Mouse (Mus musculus) spleen, adult 2 months (tissue): Measurements from ENCODE around the gene Sec61a1. TPM values are rescaled to one million over a fixed set of nuclear protein-coding genes. Genes with fewer than 3 reads are reported as not detected.

Experiments used
- DNase-seq, 2 experiments: peaks; one replicate each; pipeline versions ENCODE4 v3.0.0 to v3.0.0-alpha.2; 2012 to 2021; ENCODE audit warnings: low spot score in 2 of 2, low read depth in 1 of 2
- H3K27ac ChIP-seq: fragments of 200-500 bp; 2 replicates; pipeline ENCODE4 v1.5.1; 2012; ENCODE audit warnings: low read length, inconsistent platforms; ENCODE audit not compliant: insufficient read depth
- H3K27me3 ChIP-seq: fragments of 200-500 bp; 2 replicates; pipeline ENCODE4 v1.6.1; 2012; ENCODE audit warnings: mild to moderate bottlenecking, moderate library complexity, low read length, inconsistent platforms; ENCODE audit not compliant: control insufficient read depth, insufficient read depth
- H3K36me3 ChIP-seq: fragments of 200-500 bp; 2 replicates; pipeline ENCODE4 v1.6.1; 2012; ENCODE audit warnings: mild to moderate bottlenecking, low read length, inconsistent platforms; ENCODE audit not compliant: control insufficient read depth, insufficient read depth
- H3K4me1 ChIP-seq: fragments of 200-500 bp; 2 replicates; pipeline ENCODE4 v1.6.1; 2011; ENCODE audit warnings: inconsistent platforms; ENCODE audit not compliant: control insufficient read depth, insufficient read depth, insufficient read length
- H3K4me3 ChIP-seq: fragments of 200-500 bp; 2 replicates; pipeline ENCODE4 v1.5.1; 2011; ENCODE audit warnings: mild to moderate bottlenecking, inconsistent platforms; ENCODE audit not compliant: insufficient read depth, insufficient read length; ENCODE audit errors: extremely low read depth
- CTCF ChIP-seq: fragments of 200-500 bp; IDR thresholded peaks from 2 replicates; pipeline ENCODE4 v1.5.1; 2011; ENCODE audit warnings: mild to moderate bottlenecking, inconsistent platforms; ENCODE audit not compliant: insufficient read depth, insufficient read length, insufficient replicate concordance; ENCODE audit errors: extremely low read depth
- POLR2A ChIP-seq: fragments of 200-500 bp; IDR thresholded peaks from 2 replicates; pipeline ENCODE4 v1.6.1; 2011; ENCODE audit warnings: low read depth, low read length, inconsistent platforms
- WGBS: fragments of 180-500 bp; shearing (Covaris S2); methylation state at CpG from one replicate; pipeline ENCODE4 v1.1.7; 2018; 5-methylcytosine and 5-hydroxymethylcytosine counted together
- polyA plus RNA-seq: library from polyadenylated mRNA; depleted of rRNA; stranded (reverse); fragments of >200 nt; gene quantifications from 2 replicates; pipeline ENCODE4 v1.2.3, GENCODE M21; 2012

Gene Sec61a1
- polyA plus RNA-seq, 1 experiment: 147 TPM

- WGBS: 83% methylated on average over 2 of the region's 2 CpGs
- TF ChIP-seq POLR2A (no peak), CTCF (no peak)
- H3K27me3 ChIP-seq: no peaks in the 10 kb centered on the region
Observed at GRCm38 (mm10) chr6:88549916-88550315, 31.2 kb upstream of the Sec61a1 start.

GRCm38 (mm10) chr6:88549137-88549814 is 30.6 kb upstream of the Sec61a1 start:
- Histone ChIP-seq H3K4me3 (no peak overlapping the region), H3K36me3 (no peaks in the 10 kb centered on the region), H3K27me3 (no peaks in the 10 kb centered on the region), H3K4me1 (no peaks in the 10 kb centered on the region), H3K27ac (no peak overlapping the region)
- TF ChIP-seq CTCF: no peak
- TF ChIP-seq POLR2A: no peak
- 13% methylated on average over 4 of the region's 4 CpGs for WGBS
- DNase-seq: peak; percentile 4 to 33

More at GRCm38 (mm10) chr6:88549916-88550315, 31.2 kb upstream of the Sec61a1 start:
- H3K27ac ChIP-seq: no peak overlapping the region
- no peak for DNase-seq
- H3K4me1 ChIP-seq: no peaks in the 10 kb centered on the region
- no peak overlapping the region for H3K4me3 ChIP-seq
- no peaks in the 10 kb centered on the region for H3K36me3 ChIP-seq

- H3K27me3 ChIP-seq: no peaks in the 10 kb centered on the region
- no peaks in the 10 kb centered on the region for H3K4me1 ChIP-seq
- no peaks in the 10 kb centered on the region for H3K36me3 ChIP-seq
- no peak for TF ChIP-seq POLR2A
- no peak for TF ChIP-seq CTCF
- H3K4me3 ChIP-seq: no peak overlapping the region
- 74% methylated on average over 10 of the region's 10 CpGs for WGBS
- no peak overlapping the region for H3K27ac ChIP-seq
- no peak for DNase-seq
Observed at GRCm38 (mm10) chr6:88548405-88549049, 29.8 kb upstream of the Sec61a1 start.

GRCm38 (mm10) chr6:88545397-88545790 is 26.7 kb upstream of the Sec61a1 start:
- no peaks in the 10 kb centered on the region for H3K36me3 ChIP-seq
- DNase-seq: no peak
- H3K4me3 ChIP-seq: no peak overlapping the region
- TF ChIP-seq CTCF (no peak), POLR2A (no peak)
- H3K27ac ChIP-seq: no peak overlapping the region
- no peaks in the 10 kb centered on the region for H3K4me1 ChIP-seq
- WGBS: 52% methylated on average over 10 of the region's 10 CpGs
- H3K27me3 ChIP-seq: no peaks in the 10 kb centered on the region

- DNase-seq: no peak
- H3K27ac ChIP-seq: no peak overlapping the region
- WGBS: 34% methylated on average over 11 of the region's 11 CpGs
- H3K27me3 ChIP-seq: no peaks in the 10 kb centered on the region
- H3K4me1 ChIP-seq: no peaks in the 10 kb centered on the region
- H3K36me3 ChIP-seq: no peaks in the 10 kb centered on the region
- H3K4me3 ChIP-seq: no peak overlapping the region
- no peak for TF ChIP-seq CTCF
Observed at GRCm38 (mm10) chr6:88544644-88545396, 26.1 kb upstream of the Sec61a1 start.

- H3K36me3 ChIP-seq: no peaks in the 10 kb centered on the region
- no peak for TF ChIP-seq CTCF
- no peak for TF ChIP-seq POLR2A
- DNase-seq: no peak
- H3K4me3 ChIP-seq: no peak overlapping the region
- H3K27ac ChIP-seq: no peak overlapping the region
- 84% methylated on average over 3 of the region's 3 CpGs for WGBS
- H3K4me1 ChIP-seq: no peaks in the 10 kb centered on the region
- no peaks in the 10 kb centered on the region for H3K27me3 ChIP-seq
Observed at GRCm38 (mm10) chr6:88544241-88544640, 25.5 kb upstream of the Sec61a1 start.
